Mouse (Mus musculus): ENCODE results near the gene C1s2.
"Not testable (repeated sequence)": the region's sequence is repeated elsewhere in the genome, so short reads cannot be mapped to it uniquely, and the experiment has no call there.

Gene C1s2

GRCm38 (mm10) chr6:124636858-124637460, 1.1 kb upstream of the C1s2 start:
- not testable (repeated sequence) for DNase-seq

GRCm38 (mm10) chr6:124630763-124631162, 5.1 kb downstream of the C1s2 start:
- no peak for DNase-seq

GRCm38 (mm10) chr6:124626184-124626583, 9.7 kb downstream of the C1s2 start:
- not testable (repeated sequence) for DNase-seq

- DNase-seq: no peak
These were observed 10.3 kb downstream of the C1s2 start for GRCm38 (mm10) chr6:124625612-124626011.

GRCm38 (mm10) chr6:124602031-124602430, 33.9 kb downstream of the C1s2 start:
- no peak for DNase-seq

- DNase-seq: no peak
These were observed 42.8 kb downstream of the C1s2 start for GRCm38 (mm10) chr6:124593121-124593520.

- DNase-seq: peak; percentile 71 to 78
These were observed 43.6 kb downstream of the C1s2 start for GRCm38 (mm10) chr6:124592186-124592700.

- no peak for DNase-seq
These were observed 47.1 kb downstream of the C1s2 start for GRCm38 (mm10) chr6:124588771-124589170.

GRCm38 (mm10) chr6:124586266-124586665, 49.6 kb downstream of the C1s2 start:
- no peak for DNase-seq

- DNase-seq: peak in 1 of 2 experiments; percentile 20
These were observed 50.1 kb downstream of the C1s2 start for GRCm38 (mm10) chr6:124585761-124586160.

GRCm38 (mm10) chr6:124584935-124585334, 51.0 kb downstream of the C1s2 start:
- no peak for DNase-seq

- DNase-seq: no peak
These were observed 53.7 kb downstream of the C1s2 start for GRCm38 (mm10) chr6:124582231-124582630.

GRCm38 (mm10) chr6:124580155-124580554, 55.7 kb downstream of the C1s2 start:
- DNase-seq: peak; percentile 61 to 67

- not testable (repeated sequence) for DNase-seq
These were observed 60.7 kb downstream of the C1s2 start for GRCm38 (mm10) chr6:124575155-124575678.

All from cerebellum, postnatal 10 days (tissue).